Mouse (Mus musculus): ENCODE results near the gene Slc30a2.

GRCm38 (mm10) chr4:134302084-134302483 is 40.9 kb upstream of the Slc30a2 start:
- TF ChIP-seq CTCF (IDR thresholded peaks at IDR 0.05; ENCODE audit: low read depth) (no peak), EP300 (IDR thresholded peaks at IDR 0.05; ENCODE audit: low read depth) (no peak)

All from heart, postnatal 0 days (tissue).